Mouse (Mus musculus) embryonic facial prominence, embryonic 12.5 days (tissue): ENCODE measurements at regions not wholly inside any gene's neighbourhood (a gene's known extent, or its start where the extent isn't known, plus 50 kb on each side); places are given as distances from the start of the nearest gene placed in this dataset.

Experiments
- ATAC-seq: fragments of 200-750 bp; cut with Nextera tagmentation; 2 replicates; pipeline ENCODE4 v1.8.0; 2017; ENCODE audit not compliant: insufficient number of reproducible peaks, insufficient read depth, low FRiP score, low TSS enrichment
- H3K27ac ChIP-seq: fragments of 300-500 bp; sonication (generic); 2 replicates; pipeline ENCODE4 v1.5.1; 2016; ENCODE audit warnings: mild to moderate bottlenecking
- H3K27me3 ChIP-seq: fragments of 300-500 bp; sonication (generic); 2 replicates; pipeline ENCODE4 v1.6.1; 2016; ENCODE audit warnings: mild to moderate bottlenecking, moderate library complexity
- H3K36me3 ChIP-seq: fragments of 300-500 bp; sonication (generic); 2 replicates; pipeline ENCODE4 v1.6.1; 2016; ENCODE audit warnings: mild to moderate bottlenecking
- H3K4me1 ChIP-seq: fragments of 300-500 bp; sonication (generic); 2 replicates; pipeline ENCODE4 v1.6.1; 2016
- H3K4me2 ChIP-seq: fragments of 300-500 bp; sonication (generic); replicated peaks from 2 replicates; pipeline ENCODE4 v1.6.1; 2016; ENCODE audit warnings: mild to moderate bottlenecking, moderate library complexity
- H3K4me3 ChIP-seq: fragments of 300-500 bp; sonication (generic); 2 replicates; pipeline ENCODE4 v1.5.1; 2016; ENCODE audit warnings: mild to moderate bottlenecking
- H3K9ac ChIP-seq: fragments of 300-500 bp; sonication (generic); 2 replicates; pipeline ENCODE4 v1.6.1; 2016; ENCODE audit warnings: mild to moderate bottlenecking, moderate library complexity
- H3K9me3 ChIP-seq: fragments of 300-500 bp; sonication (generic); 2 replicates; pipeline ENCODE4 v1.6.1; 2016; ENCODE audit warnings: mild to moderate bottlenecking, moderate library complexity
- WGBS: fragments of 180-500 bp; shearing (Covaris S2); methylation state at CpG from one replicate; pipeline ENCODE4 v1.1.7; 2016; 5-methylcytosine and 5-hydroxymethylcytosine counted together

DNA sequence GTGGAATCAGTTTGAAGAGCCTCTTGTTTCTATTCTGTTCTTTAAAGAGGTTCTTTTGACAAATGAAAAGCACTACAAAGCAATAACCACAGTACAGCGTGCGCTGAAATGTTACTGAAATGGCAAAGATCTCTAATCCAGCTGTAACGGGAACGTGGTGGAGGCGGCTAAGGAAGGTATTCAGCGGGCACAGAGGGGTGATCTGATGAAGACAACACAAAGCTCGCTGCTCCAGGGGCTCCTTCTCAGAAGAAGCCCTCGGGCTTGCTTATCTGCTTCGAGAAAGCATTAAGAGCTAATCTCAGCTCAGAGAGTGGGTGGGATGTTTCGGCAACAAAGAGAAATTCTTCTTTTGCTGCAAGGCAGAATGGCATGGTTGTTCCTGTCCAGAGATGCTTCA, 258.2 kb upstream of the Arrdc4 start:
- 45% methylated on average over 10 of the region's 10 CpGs for whole genome bisulfite sequencing

DNA sequence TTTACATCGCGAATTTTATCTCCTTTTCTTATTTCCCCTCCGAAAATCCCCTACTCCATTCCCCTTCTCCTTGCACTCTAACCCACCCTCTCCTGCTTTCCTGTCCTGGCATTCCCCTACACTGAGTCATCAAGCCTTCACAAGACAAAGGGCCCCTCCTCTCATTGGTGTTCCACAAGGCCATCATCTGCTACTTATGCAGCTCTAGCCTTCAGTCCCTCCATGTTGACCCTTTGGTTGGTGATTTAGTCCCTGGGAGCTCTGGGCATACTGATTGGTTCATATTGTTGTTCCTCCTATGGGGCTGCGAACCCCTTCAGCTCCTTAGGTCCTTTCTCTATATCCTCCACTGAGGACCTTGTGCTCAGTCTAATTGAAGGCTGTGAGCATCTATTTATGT, 239.0 kb upstream of the Arrdc4 start:
- H3K4me3 ChIP-seq, result no peak overlapping the region
- H3K36me3 ChIP-seq, result no peaks in the 10 kb centered on the region
- no peaks in the 10 kb centered on the region for H3K4me1 ChIP-seq
- ATAC-seq, result no peak
- H3K27ac ChIP-seq, result no peak overlapping the region
- WGBS, result 84% methylated on average over 4 of the region's 4 CpGs
- no peak overlapping the region for H3K4me2 ChIP-seq
- no peaks in the 10 kb centered on the region for H3K9me3 ChIP-seq
- H3K27me3 ChIP-seq, result no peaks in the 10 kb centered on the region
- no peak overlapping the region for H3K9ac ChIP-seq

More for the DNA sequence above, 258.2 kb upstream of the Arrdc4 start:
- Histone ChIP-seq H3K9ac (no peak overlapping the region), H3K9me3 (no peaks in the 10 kb centered on the region), H3K27ac (no peak overlapping the region), H3K36me3 (no peaks in the 10 kb centered on the region), H3K4me1 (no peaks in the 10 kb centered on the region), H3K4me3 (no peak overlapping the region), H3K4me2 (no peak overlapping the region), H3K27me3 (no peaks in the 10 kb centered on the region)
- ATAC-seq, result no peak

DNA sequence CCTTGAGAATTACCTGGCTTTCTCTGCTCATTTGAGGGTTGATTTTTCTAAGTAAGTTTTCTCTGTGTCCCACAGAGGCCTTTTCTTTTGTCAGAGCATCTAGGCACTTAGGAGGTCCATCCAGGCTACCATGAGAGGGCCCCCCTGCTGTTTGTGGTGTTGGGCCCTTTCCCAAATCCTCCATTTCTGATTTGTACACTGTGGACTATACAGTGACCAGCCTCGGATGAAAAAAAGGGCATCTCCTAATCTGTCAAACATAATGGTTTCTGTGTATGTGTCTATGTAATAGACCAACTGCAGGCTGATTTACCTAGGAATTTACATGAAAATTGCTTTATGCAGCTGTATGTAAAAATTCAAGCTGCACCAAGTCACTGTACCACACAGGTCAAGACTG, 234.9 kb upstream of the Arrdc4 start:
- no peak for ATAC-seq
- H3K4me1 ChIP-seq, result no peaks in the 10 kb centered on the region
- no peak overlapping the region for H3K4me3 ChIP-seq
- 41% methylated on average over 1 of the region's 1 CpGs for WGBS
- H3K36me3 ChIP-seq, result no peaks in the 10 kb centered on the region
- H3K27me3 ChIP-seq, result no peaks in the 10 kb centered on the region
- no peak overlapping the region for H3K9ac ChIP-seq
- H3K4me2 ChIP-seq, result no peak overlapping the region
- H3K27ac ChIP-seq, result no peak overlapping the region
- no peaks in the 10 kb centered on the region for H3K9me3 ChIP-seq

DNA sequence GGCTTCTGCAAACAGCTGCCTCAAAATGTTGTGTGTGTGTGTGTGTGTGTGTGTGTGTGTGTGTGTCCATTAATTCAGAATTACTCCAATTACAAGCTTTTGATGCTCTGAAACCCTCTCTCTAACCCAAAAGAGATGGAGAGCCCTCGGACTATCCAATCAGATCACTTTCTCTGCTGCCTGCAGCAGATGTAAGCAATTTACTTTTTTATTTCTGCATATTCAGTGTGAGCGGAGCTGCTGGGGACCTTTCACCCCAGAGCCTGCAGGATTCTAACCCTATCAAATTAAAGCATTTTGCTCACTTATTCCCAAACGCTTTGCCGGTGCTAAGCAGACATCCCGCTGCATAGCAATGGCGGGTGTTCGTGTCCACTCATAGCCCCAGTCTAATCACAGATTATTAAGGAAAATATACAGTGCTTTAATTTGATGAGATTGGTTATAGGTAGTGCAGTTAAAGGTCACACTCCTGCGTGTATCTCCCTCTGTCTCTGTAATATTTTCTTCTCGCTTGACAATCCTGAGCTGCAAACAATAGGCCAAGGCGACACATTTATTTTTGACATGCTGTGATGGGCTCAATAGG, 234.0 kb upstream of the Arrdc4 start:
- Histone ChIP-seq H3K4me1 (no peaks in the 10 kb centered on the region), H3K4me2 (no peak overlapping the region), H3K36me3 (no peaks in the 10 kb centered on the region), H3K9ac (no peak overlapping the region), H3K9me3 (no peaks in the 10 kb centered on the region), H3K27me3 (no peaks in the 10 kb centered on the region), H3K4me3 (no peak overlapping the region), H3K27ac (no peak overlapping the region)
- ATAC-seq, result no peak
- 30% methylated on average over 10 of the region's 10 CpGs for WGBS

DNA sequence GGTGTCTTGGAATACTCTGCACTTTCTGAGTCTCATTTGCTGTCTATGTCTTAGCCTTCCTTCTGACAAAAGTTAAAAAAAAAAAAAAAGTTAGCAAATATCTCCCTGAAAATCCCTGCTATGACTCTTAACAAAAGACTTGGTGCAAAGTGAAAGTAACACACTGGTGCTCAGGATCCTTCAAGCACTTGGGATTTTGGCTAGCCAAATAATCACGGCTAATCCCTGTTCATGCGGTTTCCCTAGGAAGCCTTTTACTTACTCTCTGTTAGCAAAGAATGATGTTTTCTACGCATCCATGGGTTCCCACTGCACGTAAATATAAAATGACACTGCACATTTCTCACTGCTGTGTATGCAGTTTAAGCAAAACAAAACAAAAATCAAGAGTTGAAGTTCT, 229.5 kb upstream of the Arrdc4 start:
- no peak overlapping the region for H3K9ac ChIP-seq
- no peaks in the 10 kb centered on the region for H3K4me1 ChIP-seq
- H3K36me3 ChIP-seq, result no peaks in the 10 kb centered on the region
- 49% methylated on average over 4 of the region's 4 CpGs for WGBS
- H3K4me3 ChIP-seq, result no peak overlapping the region
- no peak overlapping the region for H3K4me2 ChIP-seq
- no peak overlapping the region for H3K27ac ChIP-seq
- H3K9me3 ChIP-seq, result no peaks in the 10 kb centered on the region
- no peak for ATAC-seq
- no peaks in the 10 kb centered on the region for H3K27me3 ChIP-seq

DNA sequence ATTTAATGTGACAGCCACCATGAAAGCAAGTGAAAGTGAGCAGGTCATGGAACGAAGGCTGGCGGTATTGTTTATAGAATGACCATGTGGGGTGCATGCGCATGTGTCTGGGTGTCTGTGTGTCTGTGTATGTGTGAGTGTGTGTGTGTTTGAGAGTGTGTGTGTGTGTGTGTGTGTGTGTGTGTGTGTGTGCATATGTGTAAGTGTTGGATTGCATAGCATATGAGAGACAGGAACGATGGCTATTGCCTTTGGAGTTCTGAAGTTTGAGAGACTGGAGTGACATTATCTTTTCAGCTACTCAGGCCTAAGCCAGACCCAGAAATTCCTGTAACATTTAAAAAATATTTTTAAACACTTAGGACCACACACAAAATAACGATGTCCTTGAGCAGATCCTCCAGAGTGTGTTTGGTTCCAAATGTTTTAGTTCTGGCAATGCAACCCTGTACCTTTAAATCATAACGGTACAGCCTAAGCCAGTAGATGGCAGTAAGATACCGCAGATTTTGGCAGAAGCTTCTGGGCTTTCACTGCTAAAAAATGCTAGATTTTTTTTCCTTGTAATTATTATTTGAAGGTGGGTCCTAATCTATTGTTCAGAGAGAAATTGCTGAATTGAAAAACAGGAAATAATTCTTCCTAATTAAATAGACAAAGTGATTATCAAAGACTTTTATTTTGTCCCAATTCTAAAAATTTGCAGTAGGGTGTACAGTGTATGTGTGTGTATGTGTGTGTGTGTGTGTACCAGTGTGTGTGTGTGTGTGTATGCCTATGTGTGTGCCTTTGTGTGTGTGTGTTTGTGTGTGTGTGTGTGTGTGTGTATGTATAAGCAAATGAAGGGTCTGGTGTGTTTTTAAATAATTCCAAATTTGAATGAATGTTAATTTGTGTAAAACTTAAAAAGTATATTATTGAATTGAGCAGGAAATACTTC, 228.0 kb upstream of the Arrdc4 start:
- H3K4me2 ChIP-seq, result no peak overlapping the region
- no peak overlapping the region for H3K4me3 ChIP-seq
- no peaks in the 10 kb centered on the region for H3K27me3 ChIP-seq
- no peak overlapping the region for H3K27ac ChIP-seq
- no peaks in the 10 kb centered on the region for H3K4me1 ChIP-seq
- WGBS, result 52% methylated on average over 7 of the region's 7 CpGs
- no peaks in the 10 kb centered on the region for H3K9me3 ChIP-seq
- no peak overlapping the region for H3K9ac ChIP-seq
- no peak for ATAC-seq
- no peaks in the 10 kb centered on the region for H3K36me3 ChIP-seq

DNA sequence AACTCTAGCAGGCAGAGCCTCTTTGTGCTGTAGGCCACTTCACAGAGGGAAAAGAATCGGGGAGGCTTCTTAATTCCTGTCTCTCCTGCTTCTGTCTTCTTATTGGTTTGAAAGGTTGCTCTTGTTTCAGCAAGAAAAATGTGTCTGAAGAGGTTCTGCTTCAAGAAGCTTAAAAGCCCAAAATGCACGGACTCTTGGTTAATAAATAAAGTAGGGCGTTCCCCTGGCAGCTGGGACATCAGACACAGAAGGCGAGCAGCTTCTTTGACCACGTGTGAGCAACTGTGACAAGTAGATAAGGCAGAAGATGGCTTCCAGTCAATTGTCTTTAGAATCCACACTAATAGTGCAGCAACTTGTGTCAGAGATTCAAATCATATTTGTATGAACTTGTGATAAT, 226.9 kb upstream of the Arrdc4 start:
- Histone ChIP-seq H3K9me3 (no peaks in the 10 kb centered on the region), H3K4me2 (no peak overlapping the region), H3K27ac (no peak overlapping the region), H3K36me3 (no peaks in the 10 kb centered on the region), H3K27me3 (no peaks in the 10 kb centered on the region), H3K9ac (no peak overlapping the region), H3K4me3 (no peak overlapping the region), H3K4me1 (no peaks in the 10 kb centered on the region)
- ATAC-seq, result no peak
- 70% methylated on average over 5 of the region's 5 CpGs for WGBS

DNA sequence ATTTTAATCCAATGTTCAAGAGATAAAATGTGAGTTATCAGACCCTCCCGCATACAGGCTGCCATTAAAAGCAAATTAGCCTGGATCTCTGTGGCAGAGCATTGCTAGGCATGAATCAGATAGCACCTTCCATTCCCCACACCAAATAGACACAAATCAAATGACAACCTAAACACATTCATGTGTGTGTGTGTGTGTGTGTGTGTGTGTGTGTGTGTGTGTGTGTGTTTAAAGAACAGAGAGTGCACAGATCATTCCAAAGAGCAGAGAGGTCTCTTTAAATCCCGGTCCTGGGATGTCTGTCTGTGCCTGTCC, 226.5 kb upstream of the Arrdc4 start:
- no peak overlapping the region for H3K9ac ChIP-seq
- H3K4me2 ChIP-seq, result no peak overlapping the region
- no peak overlapping the region for H3K27ac ChIP-seq
- H3K27me3 ChIP-seq, result no peaks in the 10 kb centered on the region
- H3K9me3 ChIP-seq, result no peaks in the 10 kb centered on the region
- no peaks in the 10 kb centered on the region for H3K36me3 ChIP-seq
- 66% methylated on average over 2 of the region's 2 CpGs for WGBS
- H3K4me3 ChIP-seq, result no peak overlapping the region
- ATAC-seq, result no peak
- no peaks in the 10 kb centered on the region for H3K4me1 ChIP-seq

DNA sequence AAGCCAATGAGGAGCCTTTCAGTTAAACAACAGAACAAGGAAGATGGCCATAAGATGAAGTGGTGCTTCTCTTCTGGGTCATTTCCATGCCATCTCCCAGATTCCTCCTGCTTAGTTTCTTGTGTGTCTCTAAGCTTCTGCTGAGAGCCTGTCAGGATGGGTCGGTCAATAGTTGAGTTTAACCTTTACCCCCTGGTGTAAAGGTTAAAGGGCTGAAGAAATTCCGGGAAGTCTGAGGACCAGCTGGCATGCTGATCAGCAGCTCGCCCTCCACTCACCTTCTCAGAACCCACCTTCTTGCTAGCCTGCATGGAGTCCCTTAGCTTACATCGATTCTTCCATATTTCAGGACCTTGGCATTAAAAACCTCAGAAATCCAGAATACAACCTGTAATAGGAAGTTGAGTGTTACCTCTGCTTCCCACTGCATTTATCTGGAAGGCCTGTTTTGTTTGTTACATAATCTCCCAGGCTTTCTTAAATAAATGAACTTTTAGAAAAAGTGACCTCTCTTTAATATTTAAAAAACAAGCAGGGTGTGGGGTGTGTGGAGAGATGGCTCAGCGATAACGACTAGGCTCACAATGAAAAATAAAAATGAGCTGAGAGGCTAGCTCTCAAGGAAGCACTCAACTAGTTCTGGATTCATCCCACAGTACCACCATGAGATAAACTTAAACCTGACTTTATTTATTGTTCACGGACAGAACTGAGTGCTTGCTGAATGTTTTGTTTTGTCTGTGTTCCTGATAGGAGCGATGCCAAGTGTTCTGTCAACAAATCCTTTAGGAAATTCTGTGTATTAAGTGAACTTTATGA, 225.9 kb upstream of the Arrdc4 start:
- Histone ChIP-seq H3K9ac (no peak overlapping the region), H3K4me2 (no peak overlapping the region), H3K27me3 (no peaks in the 10 kb centered on the region), H3K27ac (no peak overlapping the region), H3K4me3 (no peak overlapping the region), H3K4me1 (no peaks in the 10 kb centered on the region), H3K36me3 (no peaks in the 10 kb centered on the region), H3K9me3 (no peaks in the 10 kb centered on the region)
- 65% methylated on average over 8 of the region's 8 CpGs for WGBS
- no peak for ATAC-seq

DNA sequence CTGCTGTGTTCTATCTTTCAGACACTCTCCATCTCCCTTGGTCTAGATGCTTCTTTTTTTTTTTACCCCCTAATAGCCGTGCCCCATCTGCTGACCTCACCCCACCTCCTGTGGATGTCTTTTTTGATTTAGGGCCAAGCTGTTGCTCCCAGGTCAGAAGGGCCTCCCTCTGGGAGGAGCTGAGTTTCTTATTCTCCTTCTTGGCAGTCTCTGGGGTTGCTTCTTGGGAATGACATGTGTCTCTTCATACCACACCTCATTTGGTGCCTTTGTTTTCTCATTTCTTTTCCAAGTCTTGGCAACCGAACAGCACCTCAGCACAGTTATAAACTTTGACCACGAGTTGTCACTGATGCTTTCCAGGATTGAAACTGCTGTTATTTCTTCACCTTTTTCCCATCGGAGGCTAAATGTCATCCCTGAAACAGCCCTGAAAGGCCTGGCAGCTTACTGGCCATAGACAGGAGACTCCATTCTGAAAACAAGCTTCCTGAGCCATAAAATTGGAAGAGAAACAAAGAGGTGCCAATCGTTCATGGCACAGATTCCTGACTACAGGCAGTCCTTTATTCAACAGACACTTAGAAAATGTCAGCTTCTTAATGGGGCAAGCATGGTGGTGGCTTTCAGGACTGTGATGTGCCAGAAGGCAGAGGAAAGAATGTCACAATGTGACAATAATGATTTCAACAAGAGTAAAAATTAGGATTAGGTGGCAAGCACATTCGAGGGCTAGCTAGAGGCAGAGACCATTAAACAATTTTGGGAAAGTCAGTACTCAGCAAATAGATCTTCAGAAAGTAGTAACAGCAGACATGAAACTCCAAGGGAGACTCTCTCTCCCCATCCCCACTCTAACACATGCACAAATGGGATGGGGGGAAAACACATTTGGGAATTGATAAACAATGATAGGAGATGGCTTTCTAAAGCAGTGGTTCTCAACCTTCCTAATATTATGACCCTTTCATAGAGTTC, 197.1 kb upstream of the Arrdc4 start:
- no peaks in the 10 kb centered on the region for H3K4me1 ChIP-seq

More for the DNA sequence above, 197.1 kb upstream of the Arrdc4 start:
- no peaks in the 10 kb centered on the region for H3K9me3 ChIP-seq
- no peak overlapping the region for H3K9ac ChIP-seq
- H3K27ac ChIP-seq, result no peak overlapping the region
- H3K4me3 ChIP-seq, result no peak overlapping the region
- WGBS, result 45% methylated on average over 6 of the region's 6 CpGs
- H3K4me2 ChIP-seq, result no peak overlapping the region
- H3K27me3 ChIP-seq, result no peaks in the 10 kb centered on the region
- no peak for ATAC-seq
- H3K36me3 ChIP-seq, result no peaks in the 10 kb centered on the region
